Mouse (Mus musculus) spleen, adult 2 months (tissue): ENCODE data around the gene Aqp9. TPM values are rescaled to one million over a fixed set of nuclear protein-coding genes. Genes with fewer than 3 reads are reported as not detected.

ENCODE experiments used
- DNase-seq, 2 experiments: peaks; one replicate each; pipeline versions ENCODE4 v3.0.0 to v3.0.0-alpha.2; 2012 to 2021; ENCODE audit warnings: low spot score in 2 of 2, low read depth in 1 of 2
- H3K27ac ChIP-seq: fragments of 200-500 bp; 2 replicates; pipeline ENCODE4 v1.5.1; 2012; ENCODE audit warnings: low read length, inconsistent platforms; ENCODE audit not compliant: insufficient read depth
- H3K27me3 ChIP-seq: fragments of 200-500 bp; 2 replicates; pipeline ENCODE4 v1.6.1; 2012; ENCODE audit warnings: mild to moderate bottlenecking, moderate library complexity, low read length, inconsistent platforms; ENCODE audit not compliant: control insufficient read depth, insufficient read depth
- H3K36me3 ChIP-seq: fragments of 200-500 bp; 2 replicates; pipeline ENCODE4 v1.6.1; 2012; ENCODE audit warnings: mild to moderate bottlenecking, low read length, inconsistent platforms; ENCODE audit not compliant: control insufficient read depth, insufficient read depth
- H3K4me1 ChIP-seq: fragments of 200-500 bp; 2 replicates; pipeline ENCODE4 v1.6.1; 2011; ENCODE audit warnings: inconsistent platforms; ENCODE audit not compliant: control insufficient read depth, insufficient read depth, insufficient read length
- H3K4me3 ChIP-seq: fragments of 200-500 bp; 2 replicates; pipeline ENCODE4 v1.5.1; 2011; ENCODE audit warnings: mild to moderate bottlenecking, inconsistent platforms; ENCODE audit not compliant: insufficient read depth, insufficient read length; ENCODE audit errors: extremely low read depth
- CTCF ChIP-seq: fragments of 200-500 bp; IDR thresholded peaks from 2 replicates; pipeline ENCODE4 v1.5.1; 2011; ENCODE audit warnings: mild to moderate bottlenecking, inconsistent platforms; ENCODE audit not compliant: insufficient read depth, insufficient read length, insufficient replicate concordance; ENCODE audit errors: extremely low read depth
- POLR2A ChIP-seq: fragments of 200-500 bp; IDR thresholded peaks from 2 replicates; pipeline ENCODE4 v1.6.1; 2011; ENCODE audit warnings: low read depth, low read length, inconsistent platforms
- WGBS: fragments of 180-500 bp; shearing (Covaris S2); methylation state at CpG from one replicate; pipeline ENCODE4 v1.1.7; 2018; 5-methylcytosine and 5-hydroxymethylcytosine counted together
- polyA plus RNA-seq: library from polyadenylated mRNA; depleted of rRNA; stranded (reverse); fragments of >200 nt; gene quantifications from 2 replicates; pipeline ENCODE4 v1.2.3, GENCODE M21; 2012

The Aqp9 gene
- polyA plus RNA-seq, 1 experiment, result 2.4 TPM

DNA sequence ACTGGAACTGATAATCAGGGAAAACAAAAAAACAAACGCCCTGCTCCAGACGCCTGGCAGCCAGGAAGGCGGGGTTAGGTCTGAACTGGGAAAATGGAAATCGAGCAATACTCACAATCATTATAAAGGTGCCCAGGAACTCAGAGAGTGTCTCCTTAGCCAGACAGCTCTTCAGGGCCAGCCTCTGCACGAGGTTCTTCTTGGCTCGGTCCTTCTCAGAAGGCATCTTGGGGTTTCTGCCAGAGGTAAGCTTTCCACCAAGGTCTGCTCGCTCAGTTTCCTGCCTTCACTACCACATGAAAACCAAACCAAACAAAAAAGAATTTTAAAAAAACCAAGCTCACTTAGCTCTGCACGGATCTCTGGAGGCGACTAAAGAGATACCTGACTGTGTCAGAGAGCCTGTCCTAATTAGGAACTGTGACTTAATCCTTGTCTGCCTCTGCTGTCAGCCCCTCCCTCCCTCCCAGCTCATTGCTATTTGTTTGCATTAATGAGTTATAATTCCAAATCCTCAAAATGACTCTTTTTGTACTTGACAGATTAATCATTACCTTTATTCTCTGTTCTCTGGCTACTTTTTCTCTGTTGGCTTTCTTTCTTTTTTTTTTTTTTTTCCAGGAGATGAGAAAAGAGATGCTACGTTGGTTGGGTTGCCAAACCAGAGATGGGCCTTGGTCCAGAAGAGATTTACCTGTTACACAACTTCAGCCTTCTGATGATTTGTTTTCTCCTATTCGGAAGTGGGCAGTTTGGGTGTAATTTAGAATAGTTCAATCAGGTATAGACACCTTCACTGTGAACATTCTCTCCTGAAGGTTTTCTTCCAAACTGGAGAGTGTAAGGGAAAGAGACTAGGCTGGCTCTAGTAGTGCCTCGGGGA, 5.4 kb downstream of the Aqp9 start:
- WGBS, result 37% methylated on average over 12 of the region's 12 CpGs
- Histone ChIP-seq H3K27ac (peak overlapping the region; percentile 7; the same call in 1 of the 2 replicates), H3K4me3 (no peak overlapping the region), H3K27me3 (no peaks in the 10 kb centered on the region), H3K36me3 (no peaks in the 10 kb centered on the region), H3K4me1 (no peaks in the 10 kb centered on the region; the same call in 1 of the 2 replicates)
- TF ChIP-seq POLR2A, result no peak
- no peak for TF ChIP-seq CTCF
- DNase-seq, result peak in 1 of 2 experiments; percentile 18

DNA sequence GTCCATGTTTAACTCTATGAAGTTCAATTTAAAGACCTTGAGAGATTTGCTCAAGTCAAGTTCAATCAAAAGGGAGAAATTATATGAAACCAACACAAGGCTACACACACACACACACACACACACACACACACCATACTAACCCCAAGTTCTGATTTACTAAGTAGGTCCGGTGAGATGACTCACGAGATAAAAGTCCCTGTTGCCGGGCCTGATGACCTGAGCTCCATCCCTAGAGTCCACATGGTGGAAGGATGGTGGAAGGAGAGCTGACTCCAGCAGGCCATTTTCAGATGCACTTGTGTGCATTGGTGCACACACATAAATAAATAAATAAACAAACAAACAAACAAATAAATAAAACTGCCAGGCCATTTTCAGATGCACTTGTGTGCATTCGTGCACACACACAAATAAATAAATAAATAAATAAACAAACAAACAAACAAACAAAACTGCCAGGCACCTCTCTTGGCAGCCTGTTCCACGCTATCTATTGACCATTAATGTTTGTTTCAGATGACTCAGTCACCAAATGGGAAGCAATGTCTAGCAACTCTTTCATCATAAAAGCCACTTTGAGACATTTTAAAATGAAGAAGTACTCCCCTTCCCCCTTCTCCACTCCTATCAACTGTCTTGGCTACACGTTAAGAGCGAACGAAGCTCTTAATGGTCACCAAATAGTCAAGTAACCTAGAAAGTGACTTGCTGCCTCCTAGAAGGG, 6.2 kb downstream of the Aqp9 start:
- no peaks in the 10 kb centered on the region for H3K27me3 ChIP-seq
- peak overlapping the region; percentile 7; the same call in 1 of the 2 replicates for H3K27ac ChIP-seq
- no peaks in the 10 kb centered on the region; the same call in 1 of the 2 replicates for H3K4me1 ChIP-seq
- WGBS, result 45% methylated on average over 8 of the region's 8 CpGs
- no peak for TF ChIP-seq CTCF
- no peak for TF ChIP-seq POLR2A
- no peak for DNase-seq
- no peak overlapping the region for H3K4me3 ChIP-seq
- H3K36me3 ChIP-seq, result no peaks in the 10 kb centered on the region

DNA sequence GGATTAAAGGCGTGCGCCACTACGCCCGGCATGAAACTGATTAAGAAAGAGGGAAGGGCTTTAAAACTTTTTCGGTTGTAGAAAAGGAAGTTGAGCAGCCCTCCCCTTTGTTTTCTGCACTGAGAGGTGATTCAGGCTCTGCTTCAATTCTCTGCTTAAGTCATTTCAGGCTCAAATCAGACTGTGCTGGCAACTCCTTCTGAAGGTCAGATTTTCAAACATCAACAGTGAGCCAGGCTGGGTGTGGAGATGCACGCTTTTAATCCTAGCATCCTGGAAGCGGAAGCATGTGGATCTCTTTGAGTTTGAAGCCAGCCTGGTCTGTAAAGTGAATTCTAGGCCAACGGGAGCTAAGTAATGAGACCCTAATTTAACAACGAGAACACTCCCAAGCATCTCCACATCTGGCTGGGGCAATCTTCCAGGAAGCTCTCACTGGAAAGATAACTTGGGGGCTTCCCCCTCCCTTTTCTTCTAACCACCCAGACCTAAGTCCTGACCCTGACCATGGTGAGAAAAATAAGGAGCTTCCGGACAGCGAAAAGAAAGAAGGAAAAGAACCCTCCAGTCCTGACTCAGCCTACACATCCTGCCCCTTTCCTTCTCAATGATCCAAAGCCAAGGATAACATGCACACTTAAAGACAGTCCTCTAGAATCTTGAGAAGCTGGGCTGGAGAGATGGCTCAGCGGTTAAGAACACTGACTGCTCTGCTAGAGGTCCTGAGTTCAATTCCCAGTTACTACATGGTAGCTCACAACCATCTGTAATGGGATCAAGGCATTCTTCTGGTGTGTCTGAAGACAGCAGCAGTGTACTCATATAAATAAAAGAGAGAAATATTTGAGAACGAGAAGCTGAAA, 7.4 kb downstream of the Aqp9 start:
- H3K36me3 ChIP-seq, result no peaks in the 10 kb centered on the region
- no peaks in the 10 kb centered on the region; the same call in 1 of the 2 replicates for H3K4me1 ChIP-seq
- TF ChIP-seq POLR2A (no peak), CTCF (no peak)
- DNase-seq, result no peak
- no peak overlapping the region for H3K4me3 ChIP-seq
- 42% methylated on average over 13 of the region's 13 CpGs for WGBS
- H3K27me3 ChIP-seq, result no peaks in the 10 kb centered on the region
- no peak overlapping the region for H3K27ac ChIP-seq

- Histone ChIP-seq H3K36me3 (no peaks in the 10 kb centered on the region), H3K4me3 (no peak overlapping the region), H3K4me1 (no peaks in the 10 kb centered on the region; the same call in 1 of the 2 replicates), H3K27ac (no peak overlapping the region), H3K27me3 (no peaks in the 10 kb centered on the region)
- WGBS, result 96% methylated on average over 5 of the region's 5 CpGs
- TF ChIP-seq POLR2A (no peak), CTCF (no peak)
- no peak for DNase-seq
Observed at GRCm38 (mm10) chr9:71159686-71160085, 8.8 kb downstream of the Aqp9 start.

GRCm38 (mm10) chr9:71159060-71159626, 9.3 kb downstream of the Aqp9 start:
- Histone ChIP-seq H3K4me1 (no peaks in the 10 kb centered on the region; the same call in 1 of the 2 replicates), H3K36me3 (no peaks in the 10 kb centered on the region), H3K27me3 (no peaks in the 10 kb centered on the region), H3K27ac (no peak overlapping the region), H3K4me3 (no peak overlapping the region)
- TF ChIP-seq CTCF, result no peak
- DNase-seq, result no peak
- 80% methylated on average over 7 of the region's 7 CpGs for WGBS
